Mouse (Mus musculus) forebrain, embryonic 14.5 days (tissue): Measurements from ENCODE around the gene Dnm1. TPM values are rescaled to one million over a fixed set of nuclear protein-coding genes. Genes with fewer than 3 reads are reported as not detected.

ENCODE experiments used
- ATAC-seq: fragments of 200-750 bp; cut with Nextera tagmentation; 2 replicates; pipeline ENCODE4 v1.8.0; 2017; ENCODE audit warnings: mild to moderate bottlenecking, moderate library complexity
- DNase-seq: peaks from one replicate; pipeline ENCODE4 v3.0.0-alpha.2; 2015; ENCODE audit warnings: low spot score
- H3K27ac ChIP-seq: fragments of 300-500 bp; sonication (generic); 2 replicates; pipeline ENCODE4 v1.5.1; 2014; ENCODE audit warnings: low read depth, mild to moderate bottlenecking, control low read depth, low read length, moderate library complexity
- H3K27me3 ChIP-seq: fragments of 300-500 bp; sonication (generic); replicated peaks from 2 replicates; pipeline ENCODE4 v1.6.1; 2014; ENCODE audit warnings: low read length, control low read depth, mixed read lengths; ENCODE audit not compliant: control insufficient read depth, insufficient read depth
- H3K36me3 ChIP-seq: fragments of 300-500 bp; sonication (generic); 2 replicates; pipeline ENCODE4 v1.6.1; 2014; ENCODE audit warnings: low read length, control low read depth; ENCODE audit not compliant: control insufficient read depth, insufficient read depth
- H3K4me1 ChIP-seq: fragments of 300-500 bp; sonication (generic); 2 replicates; pipeline ENCODE4 v1.6.1; 2014; ENCODE audit warnings: antibody characterized with exemption, low read length, control low read depth; ENCODE audit not compliant: control insufficient read depth, insufficient read depth
- H3K4me2 ChIP-seq: fragments of 300-500 bp; sonication (generic); 2 replicates; pipeline ENCODE4 v1.6.1; 2014; ENCODE audit warnings: mild to moderate bottlenecking, control low read depth, low read length
- H3K4me3 ChIP-seq: fragments of 300-500 bp; sonication (generic); 2 replicates; pipeline ENCODE4 v1.5.1; 2014; ENCODE audit warnings: low read depth, low read length, control low read depth
- H3K9ac ChIP-seq: fragments of 300-500 bp; sonication (generic); 2 replicates; pipeline ENCODE4 v1.6.1; 2014; ENCODE audit warnings: mild to moderate bottlenecking, low read length, control low read depth, moderate library complexity
- H3K9me3 ChIP-seq: fragments of 300-500 bp; sonication (generic); replicated peaks from 2 replicates; pipeline ENCODE4 v1.6.1; 2016; ENCODE audit warnings: low read length, control low read depth, mixed read lengths; ENCODE audit not compliant: control insufficient read depth
- WGBS: fragments of 180-500 bp; shearing (Covaris S2); extraction: QIAGEN DNeasy Blood & Tissue Kit; methylation state at CpG from one replicate; pipeline ENCODE4 v1.1.7; 2014; 5-methylcytosine and 5-hydroxymethylcytosine counted together
- polyA plus RNA-seq: library from polyadenylated mRNA; unstranded; fragments of >200 nt; fragmentation: Nextera tagmentation; extraction: Ambion mirVana; gene quantifications from 2 replicates; pipeline ENCODE4 v1.2.1, GENCODE M21; 2014

Gene Dnm1
- polyA plus RNA-seq, 1 experiment from 2014 or later, result 28.2 TPM

DNA sequence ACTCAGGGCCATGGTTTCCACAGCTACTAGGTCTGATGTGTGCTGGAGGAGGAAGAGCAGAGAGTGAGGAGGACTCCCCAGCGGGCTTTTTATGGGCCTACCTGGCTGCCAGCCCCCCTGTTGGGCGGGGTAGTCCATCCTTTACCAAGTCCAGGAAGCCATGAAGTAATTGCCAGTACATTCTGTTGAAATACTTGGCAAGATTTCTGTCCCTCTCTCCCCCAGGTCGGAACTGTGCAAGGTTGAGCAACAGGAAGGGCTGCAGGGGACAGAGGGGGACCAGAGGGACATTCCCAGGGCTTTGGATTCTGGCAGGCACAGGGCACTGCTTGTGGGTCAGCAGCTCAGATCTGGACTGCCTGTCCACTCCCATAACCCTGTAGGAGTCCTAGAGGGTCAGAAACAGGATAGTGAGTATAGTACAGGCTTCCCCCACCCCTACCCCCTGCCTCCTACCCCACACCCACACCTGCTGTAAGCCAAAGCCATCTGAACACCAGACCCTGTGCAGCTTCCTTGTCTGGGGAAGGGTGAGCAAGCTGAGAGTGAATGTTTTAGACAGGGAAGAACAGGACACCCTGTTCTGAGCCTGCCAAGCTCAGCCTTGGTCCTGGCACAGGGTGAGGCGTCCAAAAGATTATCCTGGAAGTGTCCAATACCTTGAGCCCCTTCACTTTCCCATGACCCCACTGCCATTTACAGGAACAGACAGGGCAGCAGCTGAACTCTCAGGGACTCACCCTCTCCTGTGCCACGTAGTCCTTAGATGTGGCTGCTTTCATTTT lies 34.8 kb upstream of the Dnm1 start, which contains the start of gene Lcn2:
TSS of gene Lcn2 (minus strand) at position 547 of the 785 bp plus-strand sequence.
- Histone ChIP-seq H3K9me3 (no peaks in the 10 kb centered on the region), H3K36me3 (no peaks in the 10 kb centered on the region), H3K27ac (no peak within 1 kb of the TSS), H3K27me3 (no peaks in the 10 kb centered on the region), H3K9ac (no peak within 1 kb of the TSS), H3K4me1 (no peaks in the 10 kb centered on the region), H3K4me3 (no peak within 1 kb of the TSS), H3K4me2 (no peak within 1 kb of the TSS)
- WGBS, result 63% methylated on average over 5 of the region's 5 CpGs
- ATAC-seq (no peak), DNase-seq (no peak)

DNA sequence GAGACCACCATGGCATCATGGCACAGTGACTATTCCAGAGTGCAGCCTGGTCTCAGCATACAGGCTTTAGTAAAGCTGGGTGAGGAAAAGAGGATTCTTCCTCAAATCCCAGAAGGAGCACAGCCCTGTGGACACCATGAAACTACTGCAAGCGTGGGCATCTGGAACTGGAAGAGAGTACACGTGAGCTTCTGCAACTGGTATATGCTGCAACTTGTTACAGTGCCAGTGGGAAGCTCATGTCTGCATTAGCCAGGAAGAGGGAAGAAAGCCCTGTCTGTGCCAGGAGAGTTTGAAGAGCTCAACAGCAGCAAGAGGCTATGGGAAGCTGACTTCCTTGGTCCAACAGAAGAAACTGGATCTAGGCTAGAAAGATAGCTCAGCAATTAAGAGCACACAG lies 29.6 kb upstream of the Dnm1 start:
- ATAC-seq (no peak), DNase-seq (no peak)
- Histone ChIP-seq H3K9me3 (no peaks in the 10 kb centered on the region), H3K27ac (no peak overlapping the region), H3K27me3 (no peaks in the 10 kb centered on the region), H3K36me3 (peaks cover 25% of the 10 kb centered on the region), H3K4me1 (peaks cover 6% of the 10 kb centered on the region), H3K4me3 (no peak overlapping the region), H3K9ac (no peak overlapping the region), H3K4me2 (no peak overlapping the region; the same call in 1 of the 2 replicates)
- 82% methylated on average over 2 of the region's 2 CpGs for WGBS

DNA sequence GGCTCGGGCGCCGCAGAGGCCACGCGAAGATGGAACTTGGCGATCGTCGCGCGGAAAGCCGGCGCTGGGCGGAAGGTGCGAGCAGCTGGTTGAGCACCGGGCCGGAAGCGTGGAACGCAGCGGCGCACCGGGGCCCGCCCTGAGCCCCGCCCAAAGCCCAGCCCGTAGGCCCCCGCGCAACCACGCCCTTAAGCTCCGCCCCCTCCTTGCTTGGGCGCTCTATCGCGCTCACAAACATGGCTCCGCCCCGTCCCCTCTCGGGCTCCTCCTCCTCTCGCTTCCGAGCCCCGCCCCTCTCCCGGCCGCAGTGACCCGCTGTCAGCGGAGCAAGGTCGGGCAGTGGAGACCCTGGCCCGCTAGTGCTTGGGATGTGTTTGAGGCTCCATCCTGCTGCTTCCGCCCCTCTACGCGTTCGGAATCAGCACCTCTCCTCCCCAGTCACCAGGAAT lies 28.7 kb upstream of the Dnm1 start, which contains the start of gene 1110008P14Rik:
TSS of gene 1110008P14Rik (minus strand) at position 164 of the 449 bp plus-strand sequence.
- under 1% methylated on average over 41 of the region's 47 CpGs for WGBS

DNA sequence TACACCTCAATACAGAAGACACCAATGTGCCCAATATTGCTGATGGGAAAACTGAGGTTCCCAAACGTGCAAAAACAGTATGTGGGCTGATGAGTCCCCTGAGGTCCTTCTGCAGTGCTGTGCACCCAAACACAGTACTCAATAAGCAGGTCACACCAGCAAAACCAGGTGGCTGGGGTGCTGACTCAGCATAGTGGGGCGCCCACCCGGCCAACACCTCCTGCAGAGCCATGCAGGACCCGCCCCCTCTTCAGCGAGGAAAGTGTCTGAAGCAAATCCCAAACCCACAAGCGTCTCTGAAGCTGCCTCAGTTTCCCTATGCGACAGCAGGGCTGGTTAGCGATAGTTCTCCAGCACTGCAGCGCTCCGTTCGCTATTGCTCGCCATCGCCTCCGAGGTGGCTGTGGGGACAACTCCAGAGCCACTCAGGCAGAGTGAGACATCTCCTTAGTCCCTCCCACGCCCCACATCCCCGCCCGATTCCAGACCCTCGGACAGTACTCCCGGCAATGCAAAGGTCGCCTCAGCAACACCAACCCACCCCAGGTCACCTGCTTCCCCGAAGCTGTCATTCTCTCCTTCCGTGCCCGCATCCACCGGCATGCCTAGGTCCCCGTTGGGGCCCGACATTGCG lies 28.1 kb upstream of the Dnm1 start:
- no peak overlapping the region for H3K27ac ChIP-seq
- WGBS, result under 1% methylated on average over 27 of the region's 27 CpGs

More for the DNA sequence above, 28.7 kb upstream of the Dnm1 start, which contains the start of gene 1110008P14Rik:
- H3K27ac ChIP-seq, result no peak within 1 kb of the TSS
- H3K4me3 ChIP-seq, result peak within 1 kb of the TSS; percentile 60
- peak within 1 kb of the TSS; percentile 73 for H3K9ac ChIP-seq
- H3K4me1 ChIP-seq, result peaks cover 6% of the 10 kb centered on the region
- H3K36me3 ChIP-seq, result peaks cover 34% of the 10 kb centered on the region
- no peaks in the 10 kb centered on the region for H3K27me3 ChIP-seq
- DNase-seq, result peak; percentile 95
- H3K9me3 ChIP-seq, result no peaks in the 10 kb centered on the region
- peak; percentile 92 for ATAC-seq
- H3K4me2 ChIP-seq, result peak within 1 kb of the TSS; percentile 94

DNA sequence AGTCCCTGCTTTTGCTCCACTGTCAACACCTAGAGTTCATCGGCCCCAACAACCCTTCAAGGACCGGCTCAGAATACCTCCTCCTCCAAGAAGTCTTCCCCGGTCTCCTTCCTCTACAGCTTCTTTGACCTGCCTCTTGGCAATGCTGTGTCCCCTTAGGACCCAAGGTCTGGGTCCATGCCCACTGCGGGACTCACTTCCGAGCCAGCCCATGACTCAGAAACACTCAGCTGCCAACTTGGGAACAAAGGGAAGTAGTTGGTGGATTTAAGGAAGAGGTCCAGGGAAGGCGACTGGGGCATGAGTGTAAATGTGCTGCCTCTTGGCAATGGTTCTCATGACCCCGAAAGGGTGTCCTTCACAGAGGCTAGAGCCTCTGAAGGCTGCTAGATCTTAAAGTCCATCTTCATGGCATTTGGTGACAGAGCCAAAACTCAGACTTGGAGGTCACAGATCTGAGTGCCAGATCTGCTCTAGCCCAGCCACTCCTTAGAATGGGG lies 26.9 kb upstream of the Dnm1 start:
- no peak for ATAC-seq
- H3K4me3 ChIP-seq, result no peak overlapping the region

More for the DNA sequence above, 28.1 kb upstream of the Dnm1 start:
- peak overlapping the region; percentile 73 for H3K9ac ChIP-seq
- H3K9me3 ChIP-seq, result no peaks in the 10 kb centered on the region
- peaks cover 39% of the 10 kb centered on the region for H3K36me3 ChIP-seq
- no peaks in the 10 kb centered on the region for H3K27me3 ChIP-seq
- peak overlapping the region; percentile 60 for H3K4me3 ChIP-seq
- H3K4me2 ChIP-seq, result peak overlapping the region; percentile 94
- H3K4me1 ChIP-seq, result peaks cover 6% of the 10 kb centered on the region
- DNase-seq (peak; percentile 49), ATAC-seq (peak; percentile 57; the same call in 1 of the 2 replicates)

DNA sequence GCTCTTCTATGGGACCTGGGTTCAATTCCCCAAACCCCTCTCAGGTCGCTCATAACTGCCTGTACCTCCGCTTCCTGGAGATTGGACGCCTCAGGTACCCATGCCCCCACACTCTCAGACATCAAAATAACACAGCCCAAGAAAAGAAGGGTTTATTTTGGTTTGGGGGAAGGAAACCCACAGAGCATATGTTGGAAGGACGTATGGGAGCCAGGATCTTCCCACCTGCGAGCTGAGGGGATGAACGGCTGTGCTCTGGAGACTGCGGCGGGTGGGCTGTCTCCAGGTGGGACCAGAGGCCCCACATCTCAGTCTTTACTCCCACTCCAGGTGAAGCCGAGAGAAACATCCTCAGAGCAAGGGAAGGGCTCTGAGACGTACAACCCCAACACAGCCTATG lies 23.8 kb upstream of the Dnm1 start:
- H3K9ac ChIP-seq, result no peak overlapping the region
- no peak overlapping the region for H3K4me3 ChIP-seq
- no peak overlapping the region for H3K4me2 ChIP-seq
- WGBS, result 92% methylated on average over 10 of the region's 10 CpGs
- peaks cover 75% of the 10 kb centered on the region for H3K36me3 ChIP-seq
- ATAC-seq (no peak), DNase-seq (no peak)
- no peaks in the 10 kb centered on the region for H3K27me3 ChIP-seq
- no peaks in the 10 kb centered on the region for H3K9me3 ChIP-seq
- peaks cover 6% of the 10 kb centered on the region for H3K4me1 ChIP-seq
- no peak overlapping the region for H3K27ac ChIP-seq

More for the DNA sequence above, 26.9 kb upstream of the Dnm1 start:
- Histone ChIP-seq H3K36me3 (peaks cover 51% of the 10 kb centered on the region), H3K9ac (no peak overlapping the region), H3K27ac (no peak overlapping the region), H3K4me2 (no peak overlapping the region), H3K4me1 (peaks cover 6% of the 10 kb centered on the region), H3K27me3 (no peaks in the 10 kb centered on the region), H3K9me3 (no peaks in the 10 kb centered on the region)
- DNase-seq, result no peak
- 90% methylated on average over 7 of the region's 7 CpGs for WGBS

DNA sequence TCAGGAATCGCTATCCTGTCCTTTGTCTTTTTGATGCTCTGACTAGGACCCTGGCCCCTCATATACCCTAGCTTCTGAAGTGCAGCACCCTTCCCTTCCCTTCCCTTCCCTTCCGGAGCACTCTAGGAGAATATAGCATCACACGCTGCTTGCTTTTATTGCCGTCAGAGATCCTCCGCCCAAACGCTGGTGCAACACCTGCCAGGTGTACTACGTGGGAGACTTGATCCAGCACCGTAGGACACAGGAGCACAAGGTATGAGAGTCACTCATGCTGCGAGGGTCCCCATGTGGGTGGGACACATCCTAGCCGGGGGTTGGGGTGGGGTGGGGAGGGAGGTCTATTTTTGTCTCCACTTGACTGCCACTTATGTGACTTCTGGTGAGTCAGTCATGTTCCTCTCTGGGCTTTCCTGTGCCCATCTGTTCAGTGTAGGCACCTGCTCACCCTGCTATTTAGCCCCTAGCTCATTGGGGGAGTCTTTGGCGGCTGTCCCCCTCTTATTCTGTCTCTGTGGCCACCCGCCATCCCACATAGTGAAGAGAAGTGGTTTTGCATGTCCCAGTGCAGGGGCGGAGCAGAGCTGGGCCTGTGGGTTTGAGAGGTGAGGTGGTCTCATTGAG lies 22.3 kb upstream of the Dnm1 start:
- Histone ChIP-seq H3K27ac (no peak overlapping the region), H3K27me3 (no peaks in the 10 kb centered on the region), H3K4me3 (no peak overlapping the region), H3K9ac (no peak overlapping the region), H3K36me3 (peaks cover 91% of the 10 kb centered on the region), H3K4me1 (no peaks in the 10 kb centered on the region), H3K9me3 (no peaks in the 10 kb centered on the region), H3K4me2 (no peak overlapping the region)
- DNase-seq, result no peak
- no peak for ATAC-seq
- 89% methylated on average over 13 of the region's 13 CpGs for WGBS

DNA sequence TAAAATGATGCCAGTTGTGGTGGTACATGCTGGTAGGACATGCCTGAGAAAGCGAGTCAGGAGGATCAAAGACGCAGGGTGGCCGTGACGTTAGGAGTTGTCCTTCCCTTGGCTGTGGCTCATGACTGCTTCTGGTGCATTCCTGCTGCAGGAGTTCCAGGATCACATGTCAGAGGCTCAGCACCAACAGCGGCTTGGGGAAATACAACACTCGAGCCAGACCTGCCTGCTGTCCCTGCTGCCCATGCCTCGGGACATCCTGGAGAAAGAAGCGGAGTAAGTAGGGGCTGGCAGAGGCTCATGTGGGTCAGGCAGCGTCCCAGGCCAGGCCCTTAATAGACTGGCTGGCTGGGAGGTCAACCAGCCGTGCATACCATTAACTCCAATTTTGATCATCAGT lies 21.1 kb upstream of the Dnm1 start:
- Histone ChIP-seq H3K27ac (no peak overlapping the region), H3K4me2 (no peak overlapping the region), H3K4me1 (no peaks in the 10 kb centered on the region), H3K4me3 (no peak overlapping the region), H3K27me3 (no peaks in the 10 kb centered on the region), H3K36me3 (peaks cover 94% of the 10 kb centered on the region), H3K9me3 (no peaks in the 10 kb centered on the region), H3K9ac (no peak overlapping the region)
- 91% methylated on average over 10 of the region's 10 CpGs for WGBS
- ATAC-seq (no peak), DNase-seq (no peak)
